Mouse (Mus musculus) megakaryocyte, embryonic 14.5 days (primary cell): Measurements from ENCODE around the gene Scrn3. TPM values are rescaled to one million over a fixed set of nuclear protein-coding genes. Genes with fewer than 3 reads are reported as not detected.

Experiments used
- H3K27me3 ChIP-seq: replicated peaks from 2 replicates; pipeline ENCODE3; 2012; ENCODE audit warnings: inconsistent platforms
- H3K36me3 ChIP-seq: replicated peaks from 2 replicates; pipeline ENCODE3; 2012; ENCODE audit warnings: low read length, inconsistent platforms, mixed read lengths
- H3K4me1 ChIP-seq: 2 replicates; pipeline ENCODE4 v1.6.1; 2012; ENCODE audit warnings: inconsistent platforms
- H3K4me3 ChIP-seq: replicated peaks from 2 replicates; pipeline ENCODE3; 2012; ENCODE audit warnings: moderate library complexity, mild to moderate bottlenecking, inconsistent platforms
- H3K9me3 ChIP-seq: 2 replicates; pipeline ENCODE4 v1.6.1; 2012; ENCODE audit warnings: inconsistent platforms
- FLI1 ChIP-seq: IDR thresholded peaks from 2 replicates; pipeline ENCODE4 v1.6.1; 2012; ENCODE audit warnings: low read length, inconsistent platforms, mixed read lengths
- GATA1 ChIP-seq: IDR thresholded peaks from 3 replicates; pipeline ENCODE4 v1.6.1; 2012; ENCODE audit warnings: mixed read lengths, low read length, inconsistent platforms, borderline replicate concordance
- polyA plus RNA-seq: library from polyadenylated mRNA; stranded (reverse); fragments of >175 nt; gene quantifications from 2 replicates; pipeline ENCODE4 v1.2.3, GENCODE M21; 2012; ENCODE audit warnings: low replicate concordance; ENCODE audit not compliant: insufficient read depth

The Scrn3 gene
- polyA plus RNA-seq, 1 experiment = 0.10 TPM

DNA sequence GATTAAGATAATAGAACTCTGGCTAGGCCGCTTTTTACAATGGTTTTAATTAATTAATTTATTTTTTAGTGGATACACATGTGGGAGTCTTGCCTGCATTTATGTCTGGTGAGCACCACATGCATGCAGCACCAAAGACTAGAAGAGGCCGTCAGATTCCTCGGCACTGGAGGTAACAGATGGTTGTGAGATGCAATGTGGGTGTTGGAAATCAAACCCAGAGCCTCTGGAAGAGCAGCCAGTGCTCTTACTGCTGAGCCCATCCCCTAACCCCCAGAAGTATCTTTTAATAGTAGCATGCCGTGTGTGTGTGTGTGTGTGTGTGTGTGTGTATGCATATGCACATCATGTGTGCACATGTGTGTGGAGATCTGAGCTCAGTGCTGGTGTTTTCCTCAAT lies 32.8 kb downstream of the Scrn3 start:
- Histone ChIP-seq H3K36me3 (no peaks in the 10 kb centered on the region), H3K9me3 (no peaks in the 10 kb centered on the region), H3K4me1 (peaks cover 6% of the 10 kb centered on the region), H3K27me3 (peaks cover 2% of the 10 kb centered on the region), H3K4me3 (no peak overlapping the region)
- no peak for TF ChIP-seq FLI1
- TF ChIP-seq GATA1 = no peak

DNA sequence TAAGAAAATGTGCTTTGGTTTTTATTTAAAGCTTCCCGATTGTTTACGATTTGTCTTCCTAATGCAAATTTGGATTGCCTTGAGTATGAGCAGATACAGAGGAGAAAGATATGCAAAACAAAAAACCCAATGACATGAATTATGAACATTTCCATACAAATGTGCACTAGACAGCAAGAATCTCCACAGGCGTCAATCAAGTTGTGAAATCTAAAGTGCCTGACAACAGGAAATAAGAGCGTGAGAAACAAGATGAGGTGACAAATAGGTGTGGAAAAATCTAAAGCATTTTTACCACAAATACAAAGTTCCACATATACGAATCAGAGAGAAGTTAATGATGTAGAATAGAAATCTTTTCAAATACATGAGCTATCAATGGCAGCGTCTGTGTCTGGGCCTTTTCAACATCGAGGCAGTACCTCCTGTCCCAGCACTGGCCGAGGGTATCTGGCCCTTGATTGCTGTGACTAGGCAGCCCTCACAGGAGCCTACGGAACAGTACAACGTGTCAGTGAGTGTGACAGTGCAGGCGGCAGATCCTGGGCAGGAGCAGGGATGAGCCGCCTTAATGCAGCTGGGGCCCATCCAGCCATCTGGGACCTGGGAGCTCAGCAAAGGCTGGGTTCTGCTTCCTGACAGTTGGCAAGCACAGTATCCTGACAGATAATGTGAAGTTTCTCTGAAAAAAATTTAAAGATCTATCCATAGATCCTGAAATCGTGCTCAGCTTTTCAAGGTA lies 34.1 kb downstream of the Scrn3 start:
- no peaks in the 10 kb centered on the region for H3K9me3 ChIP-seq
- H3K4me3 ChIP-seq = no peak overlapping the region
- peaks cover 2% of the 10 kb centered on the region for H3K27me3 ChIP-seq
- peaks cover 6% of the 10 kb centered on the region for H3K4me1 ChIP-seq
- TF ChIP-seq FLI1 (no peak), GATA1 (no peak)
- no peaks in the 10 kb centered on the region for H3K36me3 ChIP-seq

DNA sequence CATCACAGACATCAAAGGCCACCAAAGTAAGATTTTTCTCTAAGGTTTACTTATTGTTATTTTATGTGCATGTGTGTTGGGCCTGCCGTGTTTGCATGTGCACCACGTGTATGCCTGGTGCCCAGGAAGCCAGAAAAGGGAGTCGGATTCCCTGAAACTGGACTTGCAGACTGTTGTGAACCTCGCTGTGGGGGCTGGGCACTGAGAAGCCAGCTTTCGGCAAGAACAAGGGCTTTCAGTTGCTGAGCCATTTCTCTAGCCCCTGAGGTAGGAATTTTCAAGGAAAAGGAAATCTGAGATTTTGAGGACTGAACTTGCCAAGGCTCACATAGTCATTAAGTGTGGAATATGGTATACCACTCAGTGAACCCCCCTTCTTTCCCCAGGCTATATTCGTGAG lies 34.7 kb downstream of the Scrn3 start:
- Histone ChIP-seq H3K4me3 (no peak overlapping the region), H3K36me3 (no peaks in the 10 kb centered on the region), H3K4me1 (peaks cover 6% of the 10 kb centered on the region), H3K27me3 (peaks cover under 1% of the 10 kb centered on the region), H3K9me3 (no peaks in the 10 kb centered on the region)
- TF ChIP-seq FLI1 (no peak), GATA1 (no peak)

DNA sequence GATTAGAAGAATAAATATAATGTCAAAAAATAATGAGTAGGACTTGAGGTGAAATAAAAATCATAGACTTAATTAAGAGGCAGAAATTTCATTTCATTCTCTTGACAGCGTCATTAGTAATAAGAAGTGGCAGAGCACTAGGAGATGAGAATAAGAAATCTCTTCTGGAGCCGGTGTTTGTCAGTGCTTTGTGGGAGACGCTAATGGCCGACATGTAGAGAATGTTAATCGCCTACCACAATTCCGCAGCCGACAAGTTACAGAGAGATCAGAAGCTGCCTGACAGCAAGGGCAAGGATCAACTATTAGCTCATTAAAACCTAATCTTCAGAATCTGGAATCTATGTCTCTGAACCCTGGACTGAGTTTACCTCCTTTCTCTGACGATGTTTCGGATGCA lies 35.4 kb downstream of the Scrn3 start:
- TF ChIP-seq FLI1 = no peak
- no peak for TF ChIP-seq GATA1

DNA sequence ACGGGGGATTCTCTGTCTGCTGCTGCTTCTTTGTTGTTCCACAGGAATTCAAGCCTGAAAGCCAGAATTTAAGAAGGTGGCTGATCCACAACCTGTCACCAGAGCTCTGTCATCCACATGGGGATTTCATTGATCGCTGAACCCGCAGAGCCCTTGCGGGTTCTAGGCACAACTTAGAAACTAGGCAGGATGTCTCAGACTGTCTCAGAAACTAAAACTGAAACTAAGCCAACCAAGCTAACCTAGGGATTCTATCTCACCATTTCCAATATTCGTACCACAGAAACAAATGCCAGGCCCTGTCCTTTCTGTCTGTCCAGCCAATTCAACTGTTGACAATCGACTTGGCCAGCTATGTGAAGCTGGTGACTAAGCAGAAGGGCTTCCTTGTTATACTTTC lies 35.8 kb downstream of the Scrn3 start:
- Histone ChIP-seq H3K36me3 (no peaks in the 10 kb centered on the region), H3K4me3 (peak overlapping the region; percentile 9), H3K27me3 (no peaks in the 10 kb centered on the region), H3K4me1 (peaks cover 6% of the 10 kb centered on the region), H3K9me3 (no peaks in the 10 kb centered on the region)
- TF ChIP-seq FLI1 (no peak), GATA1 (no peak)

More for the DNA sequence above, 35.4 kb downstream of the Scrn3 start:
- Histone ChIP-seq H3K9me3 (no peaks in the 10 kb centered on the region), H3K27me3 (no peaks in the 10 kb centered on the region), H3K4me1 (peaks cover 6% of the 10 kb centered on the region), H3K36me3 (no peaks in the 10 kb centered on the region), H3K4me3 (no peak overlapping the region)

DNA sequence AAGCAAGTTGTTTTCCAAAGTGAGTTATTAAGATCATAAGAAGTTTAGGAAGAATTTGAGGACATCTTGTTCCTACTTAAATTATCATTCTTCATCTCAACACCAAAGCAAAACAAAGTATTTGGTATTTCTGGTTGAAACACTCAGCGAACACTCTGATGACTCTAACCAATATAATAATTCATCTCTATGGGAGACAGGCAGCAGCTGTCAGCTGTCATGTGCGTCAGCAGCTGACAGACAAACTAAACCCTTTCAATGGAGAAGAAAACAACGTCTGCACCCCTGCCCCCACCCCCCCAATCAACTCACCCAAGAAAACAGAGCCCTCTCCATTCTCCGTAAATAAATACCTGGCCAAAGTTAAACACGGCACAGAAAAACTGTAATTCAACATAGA lies 39.1 kb downstream of the Scrn3 start:
- Histone ChIP-seq H3K4me3 (no peak overlapping the region), H3K4me1 (peaks cover 6% of the 10 kb centered on the region), H3K36me3 (no peaks in the 10 kb centered on the region), H3K27me3 (no peaks in the 10 kb centered on the region), H3K9me3 (no peaks in the 10 kb centered on the region)
- TF ChIP-seq GATA1 (no peak), FLI1 (no peak)

DNA sequence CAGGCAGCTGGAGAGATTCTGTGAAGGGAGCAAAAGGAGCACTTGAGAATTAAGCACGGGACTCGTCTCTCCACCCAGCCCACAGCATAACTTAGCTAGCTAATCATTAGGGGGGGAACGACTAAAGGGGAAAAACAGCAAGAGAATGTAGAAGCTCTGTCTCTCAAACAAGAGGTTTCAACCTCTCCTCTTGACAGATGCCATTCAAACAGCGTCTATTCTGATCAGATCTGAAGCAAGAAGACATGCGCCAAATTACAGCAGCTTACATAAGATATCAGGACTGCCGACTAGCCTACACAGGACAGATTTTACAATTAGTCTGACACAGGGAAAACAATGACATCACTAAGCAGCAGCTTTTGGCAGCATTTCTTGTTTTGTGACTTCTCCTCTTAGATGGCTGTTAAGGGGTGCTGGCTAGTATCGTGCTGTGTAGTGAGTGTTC lies 39.5 kb downstream of the Scrn3 start:
- Histone ChIP-seq H3K27me3 (no peaks in the 10 kb centered on the region), H3K36me3 (no peaks in the 10 kb centered on the region), H3K9me3 (no peaks in the 10 kb centered on the region), H3K4me3 (no peak overlapping the region), H3K4me1 (peaks cover 6% of the 10 kb centered on the region)
- TF ChIP-seq GATA1 (no peak), FLI1 (no peak)

DNA sequence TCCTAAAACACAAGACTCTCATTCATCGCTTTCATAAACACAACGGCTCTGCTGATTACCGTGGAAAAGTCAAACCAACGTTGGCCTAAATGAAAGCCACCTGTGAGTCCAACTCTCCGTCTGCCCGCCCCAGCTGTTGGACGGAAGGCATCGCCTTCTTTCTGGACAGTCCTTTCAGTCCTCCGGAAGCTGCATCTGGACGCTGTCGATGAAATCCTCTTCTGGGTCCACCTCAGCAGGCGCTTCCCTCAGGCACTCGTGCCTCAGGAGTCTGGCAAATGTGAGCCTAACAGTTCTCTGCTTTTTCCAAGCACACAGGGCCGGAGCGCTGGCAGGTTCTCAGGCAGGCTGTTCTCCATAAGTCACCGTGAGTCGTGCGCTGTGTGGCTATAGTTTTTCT lies 44.6 kb downstream of the Scrn3 start:
- H3K4me3 ChIP-seq = no peak overlapping the region
- H3K27me3 ChIP-seq = no peaks in the 10 kb centered on the region
- TF ChIP-seq FLI1 (no peak), GATA1 (no peak)
- H3K4me1 ChIP-seq = peaks cover 5% of the 10 kb centered on the region
- no peaks in the 10 kb centered on the region for H3K9me3 ChIP-seq
- H3K36me3 ChIP-seq = peaks cover 2% of the 10 kb centered on the region

DNA sequence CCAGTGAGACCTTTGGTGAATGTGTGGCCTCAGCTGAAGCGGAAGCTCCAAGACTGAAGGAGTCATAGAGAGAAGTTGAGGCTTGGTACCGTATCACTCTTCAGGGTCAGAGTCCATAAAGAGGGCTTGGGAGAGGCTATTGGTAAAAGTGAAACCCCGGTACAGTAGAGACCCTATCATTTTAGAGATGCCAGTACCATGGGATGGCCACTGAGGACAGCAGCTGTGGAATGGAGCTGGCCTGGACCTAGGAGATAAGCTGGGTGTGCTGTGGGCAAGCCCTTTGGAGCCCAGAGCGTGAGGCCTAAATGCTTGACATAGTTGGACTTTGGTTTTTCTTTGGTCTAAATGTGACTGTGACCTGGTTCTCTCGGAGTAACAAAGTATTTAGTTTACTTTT lies 47.5 kb downstream of the Scrn3 start:
- no peaks in the 10 kb centered on the region for H3K9me3 ChIP-seq

DNA sequence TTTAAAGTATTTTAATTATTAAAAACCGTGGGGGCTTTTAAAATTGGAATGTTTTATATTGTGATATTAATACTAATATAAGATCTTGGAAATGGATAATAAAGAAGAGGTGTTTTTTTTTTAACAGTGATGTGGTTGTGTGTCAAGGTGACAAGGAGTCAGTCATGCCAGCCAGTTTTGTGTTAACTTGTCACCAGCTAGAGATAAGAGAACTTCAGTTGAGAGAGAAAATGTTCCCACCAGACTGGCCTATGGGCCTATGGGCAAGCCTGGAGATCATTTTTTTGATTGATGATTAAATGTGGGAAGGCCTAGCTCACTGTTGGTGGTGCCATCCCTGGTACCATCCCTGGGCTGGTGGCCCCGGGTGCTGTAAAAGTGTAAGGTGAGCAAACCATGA lies 48.1 kb downstream of the Scrn3 start:
- H3K27me3 ChIP-seq = no peaks in the 10 kb centered on the region
- H3K4me1 ChIP-seq = peaks cover 5% of the 10 kb centered on the region
- H3K4me3 ChIP-seq = no peak overlapping the region
- TF ChIP-seq FLI1 (no peak), GATA1 (no peak)
- peaks cover 2% of the 10 kb centered on the region for H3K36me3 ChIP-seq
- H3K9me3 ChIP-seq = no peaks in the 10 kb centered on the region

More for the DNA sequence above, 47.5 kb downstream of the Scrn3 start:
- H3K27me3 ChIP-seq = no peaks in the 10 kb centered on the region
- H3K4me1 ChIP-seq = peaks cover 5% of the 10 kb centered on the region
- H3K4me3 ChIP-seq = no peak overlapping the region
- H3K36me3 ChIP-seq = peaks cover 2% of the 10 kb centered on the region
- TF ChIP-seq FLI1 = no peak
- no peak for TF ChIP-seq GATA1
